Mouse (Mus musculus): ENCODE measurements at regions not wholly inside any gene's neighbourhood (a gene's known extent, or its start where the extent isn't known, plus 50 kb on each side); places are given as distances from the start of the nearest gene placed in this dataset.
A peak's percentile ranks its signal among the peaks of the same experiment; 100 is the strongest.

- DNase-seq (ENCODE audit: low spot score in 2 of 2), result no peak
Measured at GRCm38 (mm10) chr7:136228331-136228730, 512.2 kb upstream of the Mki67 start.

GRCm38 (mm10) chr7:136229592-136229991 lies 513.4 kb upstream of the Mki67 start:
- DNase-seq (ENCODE audit: low spot score in 2 of 2), result no peak

- DNase-seq (ENCODE audit: low spot score in 2 of 2), result no peak
Measured at GRCm38 (mm10) chr7:136232177-136232576, 516.0 kb upstream of the Mki67 start.

GRCm38 (mm10) chr7:136235563-136235962 lies 519.4 kb upstream of the Mki67 start:
- DNase-seq (ENCODE audit: low spot score in 2 of 2), result no peak

- DNase-seq (ENCODE audit: low spot score in 2 of 2), result no peak
Measured at GRCm38 (mm10) chr7:136236391-136236790, 520.2 kb upstream of the Mki67 start.

- DNase-seq (ENCODE audit: low spot score in 2 of 2), result no peak
Measured at GRCm38 (mm10) chr7:136265691-136266090, 549.5 kb upstream of the Mki67 start.

GRCm38 (mm10) chr7:136267716-136268489 lies 551.7 kb upstream of the Mki67 start:
- peak in 1 of 2 experiments; percentile 13 for DNase-seq (ENCODE audit: low spot score in 2 of 2)

GRCm38 (mm10) chr7:136275651-136276050 lies 559.5 kb upstream of the Mki67 start:
- DNase-seq (ENCODE audit: low spot score in 2 of 2), result no peak

GRCm38 (mm10) chr7:136283770-136284169 lies 567.6 kb upstream of the Mki67 start:
- DNase-seq (ENCODE audit: low spot score in 2 of 2), result no peak

GRCm38 (mm10) chr7:136285606-136286005 lies 569.4 kb upstream of the Mki67 start:
- DNase-seq (ENCODE audit: low spot score in 2 of 2), result no peak

- no peak for DNase-seq (ENCODE audit: low spot score in 2 of 2)
Measured at GRCm38 (mm10) chr7:136293536-136294145, 577.5 kb upstream of the Mki67 start.

GRCm38 (mm10) chr7:136294445-136294844 lies 578.3 kb upstream of the Mki67 start:
- no peak for DNase-seq (ENCODE audit: low spot score in 2 of 2)

GRCm38 (mm10) chr7:136297901-136298513 lies 581.8 kb upstream of the Mki67 start:
- no peak for DNase-seq (ENCODE audit: low spot score in 2 of 2)

- no peak for DNase-seq (ENCODE audit: low spot score in 2 of 2)
Measured at GRCm38 (mm10) chr7:136306137-136306536, 588.3 kb upstream of the Mgmt start.

GRCm38 (mm10) chr7:136308765-136309164 lies 585.6 kb upstream of the Mgmt start:
- DNase-seq (ENCODE audit: low spot score in 2 of 2), result no peak

GRCm38 (mm10) chr7:136327281-136327680 lies 567.1 kb upstream of the Mgmt start:
- DNase-seq (ENCODE audit: low spot score in 2 of 2), result no peak

- DNase-seq (ENCODE audit: low spot score in 2 of 2), result no peak
Measured at GRCm38 (mm10) chr7:136330431-136330830, 564.0 kb upstream of the Mgmt start.

- no peak for DNase-seq (ENCODE audit: low spot score in 2 of 2)
Measured at GRCm38 (mm10) chr7:136332805-136333204, 561.6 kb upstream of the Mgmt start.

GRCm38 (mm10) chr7:136341599-136342210 lies 552.7 kb upstream of the Mgmt start:
- no peak for DNase-seq (ENCODE audit: low spot score in 2 of 2)

- DNase-seq (ENCODE audit: low spot score in 2 of 2), result no peak
Measured at GRCm38 (mm10) chr7:136342211-136342799, 552.1 kb upstream of the Mgmt start.

- peak in 1 of 2 experiments; percentile 1 for DNase-seq (ENCODE audit: low spot score in 2 of 2)
Measured at GRCm38 (mm10) chr7:136342822-136343221, 551.6 kb upstream of the Mgmt start.

- no peak for DNase-seq (ENCODE audit: low spot score in 2 of 2)
Measured at GRCm38 (mm10) chr7:136343494-136343893, 550.9 kb upstream of the Mgmt start.

Data from left cerebral cortex, adult 18-20 months (tissue).